Mouse (Mus musculus) E14TG2a.4 (cell line): ENCODE results near the gene Tescl.

Experiments
- CTCF ChIP-seq: conservative IDR thresholded peaks from 2 replicates; pipeline ENCODE4 v1.5.1; 2014; ENCODE audit warnings: low read length
- POU5F1 ChIP-seq: IDR thresholded peaks from 2 replicates; pipeline ENCODE4 v1.6.1; 2014; ENCODE audit warnings: low read length, borderline replicate concordance

DNA sequence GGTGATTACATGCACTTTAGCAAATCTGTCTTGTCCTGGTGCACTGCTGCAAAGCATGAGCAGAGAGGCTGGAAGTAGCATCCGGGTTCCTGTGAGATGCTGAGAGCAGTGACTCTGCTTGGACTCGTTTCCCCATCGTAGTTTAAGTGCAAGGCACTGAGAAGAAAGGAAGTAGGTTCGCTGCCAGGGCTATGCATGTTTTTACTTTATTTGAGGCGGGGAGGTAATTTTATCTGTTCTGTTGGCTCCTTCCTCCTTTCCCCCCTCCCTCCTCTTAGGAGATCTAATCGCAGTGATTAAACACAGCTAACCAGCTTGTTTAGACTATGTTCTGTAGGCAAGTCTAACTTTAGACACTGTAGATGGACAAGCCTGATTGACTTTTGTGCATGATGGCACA is 14.8 kb downstream of the Tescl start:
- TF ChIP-seq CTCF (no peak), POU5F1 (no peak)
